Mouse (Mus musculus) spleen, embryonic (tissue): ENCODE data around the gene Midn.

Source experiments
- CTCF ChIA-PET: fragments of 350-600 bp; sonication (Branson Sonifier 250); formaldehyde crosslinking; loops from one replicate; lab custom pipeline; 2022; lab: Charles Lee

Gene Midn

GRCm38 (mm10) chr10:80142530-80142925, 5.5 kb upstream of the Midn start:
- CTCF ChIA-PET = interaction anchor here (0.6 to 1.8 kb wide), 2 partner anchors 20 to 1043 kb away, joined by 5 read pairs; no protein-coding TSS in a partner anchor

- CTCF ChIA-PET = interaction anchor here (1.0 to 1.8 kb wide), 2 partner anchors 19 to 26 kb away, joined by 5 to 11 read pairs; no protein-coding TSS in a partner anchor
Observed at GRCm38 (mm10) chr10:80143664-80144063, 4.4 kb upstream of the Midn start.

GRCm38 (mm10) chr10:80144159-80144558, 3.9 kb upstream of the Midn start:
- CTCF ChIA-PET = interaction anchor here (0.6 to 1.8 kb wide), 4 partner anchors 18 to 57 kb away, joined by 3 to 11 read pairs (median 6); no protein-coding TSS in a partner anchor

GRCm38 (mm10) chr10:80144864-80145838, 2.9 kb upstream of the Midn start:
- CTCF ChIA-PET = interaction anchor here (1.1 to 3.1 kb wide), 3 partner anchors 19 to 23 kb away, joined by 3 to 23 read pairs (median 4); no protein-coding TSS in a partner anchor

- CTCF ChIA-PET = interaction anchor here (0.5 to 3.1 kb wide), 2 partner anchors 19 to 218 kb away, joined by 4 to 23 read pairs; no protein-coding TSS in a partner anchor
Observed at GRCm38 (mm10) chr10:80145896-80146295, 2.2 kb upstream of the Midn start.

- CTCF ChIA-PET = interaction anchor here (0.5 to 3.1 kb wide), 2 partner anchors 18 to 218 kb away, joined by 4 to 23 read pairs; no protein-coding TSS in a partner anchor
Observed at GRCm38 (mm10) chr10:80146568-80147011, 1.5 kb upstream of the Midn start.

- CTCF ChIA-PET = interaction anchor here (0.7 to 3.1 kb wide), 2 partner anchors 17 to 20 kb away, joined by 3 to 23 read pairs; no protein-coding TSS in a partner anchor
Observed at GRCm38 (mm10) chr10:80147146-80147718, 840 bp upstream of the Midn start.

- CTCF ChIA-PET = interaction anchor here (0.6 kb wide), 2 partner anchors 19 to 26 kb away, joined by 3 to 6 read pairs; no protein-coding TSS in a partner anchor
Observed at GRCm38 (mm10) chr10:80148610-80149290, 678 bp downstream of the Midn start.

GRCm38 (mm10) chr10:80149291-80150225, 1.5 kb downstream of the Midn start:
- CTCF ChIA-PET = interaction anchor here (0.6 kb wide), 1 partner anchor 25 kb away, joined by 3 read pairs; no protein-coding TSS in a partner anchor

- CTCF ChIA-PET = interaction anchor here (1.0 kb wide), 1 partner anchor 11 kb away, joined by 5 read pairs; no protein-coding TSS in a partner anchor
Observed at GRCm38 (mm10) chr10:80150226-80151210, 2.4 kb downstream of the Midn start.

- CTCF ChIA-PET = interaction anchor here (0.6 to 1.0 kb wide), 2 partner anchors 10 to 537 kb away, joined by 3 to 5 read pairs; no protein-coding TSS in a partner anchor
Observed at GRCm38 (mm10) chr10:80151211-80152034, 3.4 kb downstream of the Midn start.

GRCm38 (mm10) chr10:80152071-80152872, 4.2 kb downstream of the Midn start:
- CTCF ChIA-PET = interaction anchor here (0.6 to 0.8 kb wide), 2 partner anchors 11 to 224 kb away, joined by 3 read pairs; no protein-coding TSS in a partner anchor

GRCm38 (mm10) chr10:80152873-80153260, 4.8 kb downstream of the Midn start:
- CTCF ChIA-PET = interaction anchor here (0.6 to 0.8 kb wide), 2 partner anchors 12 to 224 kb away, joined by 3 read pairs; no protein-coding TSS in a partner anchor

GRCm38 (mm10) chr10:80153713-80154112, 5.6 kb downstream of the Midn start:
- CTCF ChIA-PET = interaction anchor here (1.1 kb wide), 1 partner anchor 9 kb away, joined by 3 read pairs; no protein-coding TSS in a partner anchor

GRCm38 (mm10) chr10:80154384-80154783, 6.3 kb downstream of the Midn start:
- CTCF ChIA-PET = interaction anchor here (1.1 kb wide), 1 partner anchor 9 kb away, joined by 3 read pairs; no protein-coding TSS in a partner anchor

GRCm38 (mm10) chr10:80155277-80155676, 7.2 kb downstream of the Midn start:
- CTCF ChIA-PET = no interaction called here
